Mouse (Mus musculus) midbrain, embryonic 11.5 days (tissue): Measurements from ENCODE around the gene Hist1h1a. TPM values are rescaled to one million over a fixed set of nuclear protein-coding genes. Genes with fewer than 3 reads are reported as not detected.

Experiments
- ATAC-seq: fragments of 200-750 bp; cut with Nextera tagmentation; 2 replicates; pipeline ENCODE4 v1.8.0; 2017; ENCODE audit warnings: moderate TSS enrichment, moderate library complexity; ENCODE audit not compliant: low FRiP score
- DNase-seq: peaks from one replicate; pipeline ENCODE4 v3.0.0; 2015; ENCODE audit warnings: low spot score; ENCODE audit errors: missing footprints
- H3K27ac ChIP-seq: fragments of 300-500 bp; sonication (generic); 2 replicates; pipeline ENCODE4 v1.5.1; 2014; ENCODE audit warnings: low read depth, low read length
- H3K27me3 ChIP-seq: fragments of 300-500 bp; sonication (generic); 2 replicates; pipeline ENCODE4 v1.6.1; 2014; ENCODE audit warnings: mild to moderate bottlenecking, low read length, moderate library complexity, mixed read lengths; ENCODE audit not compliant: control insufficient read depth, insufficient read depth
- H3K36me3 ChIP-seq: fragments of 300-500 bp; sonication (generic); 2 replicates; pipeline ENCODE4 v1.6.1; 2014; ENCODE audit warnings: mild to moderate bottlenecking, low read length, moderate library complexity, mixed read lengths; ENCODE audit not compliant: control insufficient read depth, insufficient read depth
- H3K4me1 ChIP-seq: fragments of 300-500 bp; sonication (generic); 2 replicates; pipeline ENCODE4 v1.6.1; 2014; ENCODE audit warnings: low read length; ENCODE audit not compliant: control insufficient read depth, insufficient read depth
- H3K4me2 ChIP-seq: fragments of 300-500 bp; sonication (generic); 2 replicates; pipeline ENCODE4 v1.6.1; 2014; ENCODE audit warnings: mild to moderate bottlenecking, moderate library complexity
- H3K4me3 ChIP-seq: fragments of 300-500 bp; sonication (generic); 2 replicates; pipeline ENCODE4 v1.5.1; 2014; ENCODE audit warnings: low read depth, low read length
- H3K9ac ChIP-seq: fragments of 300-500 bp; sonication (generic); 2 replicates; pipeline ENCODE4 v1.6.1; 2014; ENCODE audit warnings: low read length
- H3K9me3 ChIP-seq: fragments of 300-500 bp; sonication (generic); 2 replicates; pipeline ENCODE4 v1.6.1; 2016; ENCODE audit warnings: low read length; ENCODE audit not compliant: control insufficient read depth
- WGBS: fragments of 180-500 bp; shearing (Covaris S2); extraction: QIAGEN DNeasy Blood & Tissue Kit; methylation state at CpG from one replicate; pipeline ENCODE4 v1.1.7; 2014; 5-methylcytosine and 5-hydroxymethylcytosine counted together
- polyA plus RNA-seq: library from polyadenylated mRNA; unstranded; fragments of >200 nt; fragmentation: Nextera tagmentation; extraction: Ambion mirVana; gene quantifications from 2 replicates; pipeline ENCODE4 v1.2.1, GENCODE M21; 2014

Gene Hist1h1a
- polyA plus RNA-seq, 1 experiment from 2014 or later = 3.5 TPM

DNA sequence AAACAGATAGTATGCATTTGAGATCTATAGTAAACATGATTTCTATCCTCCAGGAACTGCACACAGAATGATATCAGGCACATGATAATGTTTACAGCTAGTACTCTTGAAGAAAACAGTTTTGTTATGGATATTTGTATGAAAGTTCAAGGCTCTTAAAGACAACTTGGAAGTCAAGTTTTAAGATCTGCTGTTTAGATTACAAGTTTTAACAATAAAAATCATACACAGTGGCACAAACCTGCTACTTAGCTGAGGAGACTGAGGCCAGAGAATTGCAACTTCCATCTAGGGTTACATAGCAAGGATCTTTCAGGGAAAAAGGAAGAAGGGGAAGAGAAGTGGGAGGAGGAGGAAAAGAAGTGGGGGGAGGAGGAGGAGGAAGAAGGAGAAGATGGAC, 8.5 kb upstream of the Hist1h1a start:
- Histone ChIP-seq H3K36me3 (no peaks in the 10 kb centered on the region), H3K4me1 (peaks cover 13% of the 10 kb centered on the region), H3K27ac (no peak overlapping the region), H3K27me3 (no peaks in the 10 kb centered on the region), H3K4me2 (no peak overlapping the region), H3K9ac (no peak overlapping the region), H3K4me3 (no peak overlapping the region), H3K9me3 (no peaks in the 10 kb centered on the region)
- ATAC-seq (no peak), DNase-seq (peak; percentile 47)

DNA sequence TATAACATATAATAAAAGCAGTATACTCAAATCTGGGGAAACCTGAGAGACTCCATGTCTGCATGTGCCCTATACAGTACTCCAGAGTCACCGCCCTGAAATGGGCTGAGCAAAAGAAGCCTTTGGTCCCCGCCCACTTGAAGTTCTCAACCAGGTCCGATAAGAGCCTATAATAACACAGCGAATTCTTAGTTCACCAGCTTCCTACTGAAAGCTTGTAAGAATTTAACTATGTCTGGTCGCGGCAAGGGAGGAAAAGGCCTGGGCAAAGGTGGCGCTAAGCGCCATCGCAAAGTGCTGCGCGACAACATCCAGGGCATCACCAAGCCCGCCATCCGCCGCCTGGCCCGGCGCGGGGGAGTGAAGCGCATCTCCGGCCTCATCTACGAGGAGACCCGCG, 6.7 kb upstream of the Hist1h1a start, which contains the start of gene Hist1h4b:
Hist1h4b (plus strand) TSS at position 224 of the 400 bp plus-strand sequence.
- no peaks in the 10 kb centered on the region for H3K27me3 ChIP-seq
- H3K27ac ChIP-seq = peak within 1 kb of the TSS; percentile 70
- H3K4me2 ChIP-seq = peak within 1 kb of the TSS; percentile 45
- H3K4me1 ChIP-seq = peaks cover 20% of the 10 kb centered on the region
- no peaks in the 10 kb centered on the region for H3K36me3 ChIP-seq
- peak within 1 kb of the TSS; percentile 71 for H3K9ac ChIP-seq
- H3K9me3 ChIP-seq = no peaks in the 10 kb centered on the region
- DNase-seq = peak; percentile 99
- H3K4me3 ChIP-seq = peak within 1 kb of the TSS; percentile 19
- ATAC-seq = peak; percentile 69
- WGBS = under 1% methylated on average over 11 of the region's 22 CpGs

DNA sequence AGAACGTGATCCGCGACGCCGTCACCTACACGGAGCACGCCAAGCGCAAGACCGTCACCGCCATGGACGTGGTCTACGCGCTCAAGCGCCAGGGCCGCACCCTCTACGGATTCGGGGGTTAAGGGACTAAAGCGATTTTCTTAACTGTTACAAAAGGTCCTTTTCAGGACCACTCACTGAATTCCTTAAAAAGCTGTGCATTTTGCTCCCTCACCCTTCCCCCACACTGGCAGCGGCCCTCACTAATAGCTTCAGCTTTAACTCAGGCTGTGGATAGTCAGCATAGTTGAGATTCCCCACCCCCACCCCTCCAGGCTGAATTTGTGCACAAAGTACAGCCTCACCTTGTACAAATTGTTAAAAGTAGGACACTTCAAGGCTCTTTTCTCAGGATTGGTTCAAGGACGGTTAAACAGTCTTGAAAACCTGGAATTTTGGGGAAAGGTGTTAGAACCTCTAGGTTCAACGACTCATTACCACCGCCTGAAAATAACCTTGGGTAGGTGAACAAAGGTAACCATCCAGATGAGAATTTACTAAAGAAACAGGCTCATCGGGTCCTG, 6.2 kb upstream of the Hist1h1a start:
- DNase-seq (peak; percentile 96), ATAC-seq (no peak; the same call in 1 of the 2 replicates)

DNA sequence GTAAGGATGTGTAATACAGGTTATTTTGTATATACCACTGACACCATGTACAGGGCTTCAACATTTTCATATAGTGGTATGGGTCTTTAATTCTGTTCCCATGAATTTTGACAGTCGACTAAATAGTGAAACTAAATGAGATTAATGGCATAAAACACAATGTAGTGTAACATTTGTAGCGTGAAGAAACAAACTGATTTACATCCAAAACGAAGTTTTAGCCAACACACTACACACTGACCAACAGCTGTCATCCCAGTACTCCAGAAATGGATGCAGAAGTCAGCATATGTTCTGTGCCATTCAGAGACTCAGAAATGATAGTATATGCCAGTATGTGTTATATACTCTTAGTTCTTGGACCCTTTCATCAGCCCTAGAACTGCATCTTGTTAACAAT, 5.5 kb upstream of the Hist1h1a start:
- no peaks in the 10 kb centered on the region for H3K9me3 ChIP-seq
- peaks cover 18% of the 10 kb centered on the region for H3K4me1 ChIP-seq
- no peaks in the 10 kb centered on the region for H3K27me3 ChIP-seq
- WGBS = 52% methylated on average over 3 of the region's 3 CpGs
- no peaks in the 10 kb centered on the region for H3K36me3 ChIP-seq
- ATAC-seq (no peak), DNase-seq (peak; percentile 87)
- no peak overlapping the region for H3K9ac ChIP-seq
- H3K4me2 ChIP-seq = peak overlapping the region; percentile 45; the same call in 1 of the 2 replicates
- H3K4me3 ChIP-seq = no peak overlapping the region
- H3K27ac ChIP-seq = no peak overlapping the region

More for the DNA sequence above, 6.2 kb upstream of the Hist1h1a start:
- H3K9me3 ChIP-seq = no peaks in the 10 kb centered on the region
- H3K27me3 ChIP-seq = no peaks in the 10 kb centered on the region
- peaks cover 20% of the 10 kb centered on the region for H3K4me1 ChIP-seq
- H3K4me2 ChIP-seq = peak overlapping the region; percentile 45
- H3K4me3 ChIP-seq = peak overlapping the region; percentile 19
- 2% methylated on average over 13 of the region's 23 CpGs for WGBS
- peak overlapping the region; percentile 71 for H3K9ac ChIP-seq
- H3K36me3 ChIP-seq = no peaks in the 10 kb centered on the region
- peak overlapping the region; percentile 70 for H3K27ac ChIP-seq

GRCm38 (mm10) chr13:23759251-23759771, 4.2 kb upstream of the Hist1h1a start:
- peaks cover 24% of the 10 kb centered on the region for H3K4me1 ChIP-seq
- H3K9ac ChIP-seq = no peak overlapping the region
- DNase-seq = peak; percentile 90
- no peaks in the 10 kb centered on the region for H3K27me3 ChIP-seq
- 85% methylated on average over 3 of the region's 3 CpGs for WGBS
- no peaks in the 10 kb centered on the region for H3K9me3 ChIP-seq
- H3K4me2 ChIP-seq = no peak overlapping the region
- no peak for ATAC-seq
- H3K36me3 ChIP-seq = no peaks in the 10 kb centered on the region
- H3K4me3 ChIP-seq = no peak overlapping the region
- H3K27ac ChIP-seq = no peak overlapping the region

- peak overlapping the region; percentile 82 for H3K4me2 ChIP-seq
- no peaks in the 10 kb centered on the region for H3K9me3 ChIP-seq
- no peaks in the 10 kb centered on the region for H3K27me3 ChIP-seq
- no peak for ATAC-seq
- DNase-seq = no peak
- H3K4me3 ChIP-seq = peak overlapping the region; percentile 37; the same call in 1 of the 2 replicates
- H3K4me1 ChIP-seq = peaks cover 26% of the 10 kb centered on the region
- 79% methylated on average over 1 of the region's 1 CpGs for WGBS
- no peaks in the 10 kb centered on the region for H3K36me3 ChIP-seq
- H3K9ac ChIP-seq = peak overlapping the region; percentile 73; the same call in 1 of the 2 replicates
- no peak overlapping the region; the same call in 1 of the 2 replicates for H3K27ac ChIP-seq
These were observed 3.6 kb upstream of the Hist1h1a start for GRCm38 (mm10) chr13:23759916-23760239.

GRCm38 (mm10) chr13:23760240-23760971, 3.1 kb upstream of the Hist1h1a start:
- Histone ChIP-seq H3K4me3 (peak overlapping the region; percentile 37), H3K27me3 (no peaks in the 10 kb centered on the region), H3K9ac (peak overlapping the region; percentile 73), H3K4me2 (peak overlapping the region; percentile 82), H3K36me3 (no peaks in the 10 kb centered on the region), H3K9me3 (no peaks in the 10 kb centered on the region), H3K4me1 (peaks cover 26% of the 10 kb centered on the region), H3K27ac (peak overlapping the region; percentile 83)
- 3% methylated on average over 20 of the region's 27 CpGs for WGBS
- no peak; the same call in 1 of the 2 replicates for ATAC-seq
- peak; percentile 94 for DNase-seq

GRCm38 (mm10) chr13:23760972-23761864, 2.2 kb upstream of the Hist1h1a start, which contains the start of gene Hist1h4a:
Gene Hist1h4a, minus strand, starts transcription at chr13:23761230.
- under 1% methylated on average over 61 of the region's 72 CpGs for WGBS
- Histone ChIP-seq H3K27me3 (no peaks in the 10 kb centered on the region), H3K4me3 (peak within 1 kb of the TSS; percentile 37), H3K27ac (peak within 1 kb of the TSS; percentile 83), H3K36me3 (no peaks in the 10 kb centered on the region), H3K9me3 (no peaks in the 10 kb centered on the region), H3K4me2 (peak within 1 kb of the TSS; percentile 82), H3K4me1 (peaks cover 26% of the 10 kb centered on the region), H3K9ac (peak within 1 kb of the TSS; percentile 73)
- peak; percentile 100 for DNase-seq
- ATAC-seq = peak; percentile 81
